ENCODE assay signal across 10 mouse cellular contexts in the genomic region with DNA sequence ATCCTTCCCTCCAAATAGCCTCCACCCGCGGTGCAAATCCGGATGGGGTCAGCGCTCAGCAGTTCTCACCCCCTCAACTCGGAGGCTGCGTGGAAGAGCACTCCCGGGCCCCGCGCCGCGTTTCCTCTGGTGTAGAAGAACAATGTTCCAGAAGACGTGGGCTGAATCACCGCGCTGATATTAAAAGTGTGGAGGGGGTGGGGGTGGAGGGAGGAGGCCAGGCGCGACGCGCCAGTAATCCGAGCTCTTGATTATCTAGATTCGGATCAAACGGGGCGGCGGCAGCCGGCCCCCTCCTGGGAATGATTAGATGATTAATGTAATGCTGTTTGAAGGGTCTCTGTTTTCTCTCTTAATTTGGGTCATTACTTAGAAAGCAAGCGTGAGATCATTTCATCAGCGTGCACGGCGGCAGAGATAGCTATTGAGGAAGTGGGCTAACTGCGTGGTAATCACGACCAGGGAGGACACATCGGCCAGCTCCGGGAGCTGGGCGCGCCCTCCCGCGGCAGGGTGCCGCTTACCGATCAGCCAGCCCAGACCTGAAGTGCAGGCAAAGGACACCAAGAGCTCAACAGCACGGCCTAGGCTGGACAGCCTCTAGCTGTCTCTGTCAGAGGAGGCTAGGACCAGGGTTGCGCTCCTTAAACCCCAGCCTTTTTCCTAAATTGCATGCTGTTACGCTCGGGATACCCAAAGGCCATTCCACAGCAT. TPM values are rescaled to one million over a fixed set of nuclear protein-coding genes. Genes with fewer than 3 reads are reported as not detected.
DNase-seq lines count a peak whose midpoint lies in the region; ATAC-seq and TF ChIP-seq lines count a peak whose summit lies in the region.
"Had no signal": no experiment of that assay in that cellular context is flagged by ENCODE, and none has a peak within 500 bp of the region (broad histone marks: within the 10 kb centered on the region; RNA-seq: fewer than 3 reads in every experiment).

No protein-coding gene starts in this region.

- H3K9me3 ChIP-seq in heart, embryonic 12.5 days (replicated peaks) = no peaks in the 10 kb centered on the region
- no peaks in the 10 kb centered on the region for H3K9me3 ChIP-seq in ES-E14 (ENCODE audit: control insufficient read depth, insufficient read depth, low read depth, low read length)
- no peaks in the 10 kb centered on the region for H3K9me3 ChIP-seq in embryonic facial prominence, embryonic 15.5 days (replicated peaks)
- no peaks in the 10 kb centered on the region for H3K9me3 ChIP-seq in limb, embryonic 14.5 days (ENCODE audit: control insufficient read depth, low read length)

- H3K4me2 ChIP-seq in heart, embryonic 12.5 days = peak overlapping the region; percentile 41
- peak overlapping the region; percentile 15; the same call in 1 of the 2 replicates for H3K4me2 ChIP-seq in embryonic facial prominence, embryonic 15.5 days (replicated peaks)
- 0 out of 2 replicates have a peak overlapping the region, but pooled peaks have one; percentile 13 for H3K4me2 ChIP-seq in limb, embryonic 14.5 days (replicated peaks; ENCODE audit: low read depth, low read length, severe bottlenecking)

- intact Hi-C loops in heart, postnatal 36 days (cut with DNase I) = no loop called here

- peaks cover 88% of the 10 kb centered on the region for H3K27me3 ChIP-seq in heart, embryonic 12.5 days (replicated peaks)
- peaks cover 94% of the 10 kb centered on the region for H3K27me3 ChIP-seq in embryonic facial prominence, embryonic 15.5 days
- peaks cover 98% of the 10 kb centered on the region for H3K27me3 ChIP-seq in limb, embryonic 14.5 days (ENCODE audit: control insufficient read depth, insufficient read depth, low read length)

- no peaks in the 10 kb centered on the region for H3K36me3 ChIP-seq in heart, embryonic 12.5 days
- H3K36me3 ChIP-seq in ES-E14 (ENCODE audit: control insufficient read depth, insufficient read depth, low read length, poor library complexity, severe bottlenecking) = no peaks in the 10 kb centered on the region
- no peaks in the 10 kb centered on the region for H3K36me3 ChIP-seq in embryonic facial prominence, embryonic 15.5 days
- H3K36me3 ChIP-seq in limb, embryonic 14.5 days (ENCODE audit: control insufficient read depth, insufficient read depth, low read length) = no peaks in the 10 kb centered on the region

- H3K27ac ChIP-seq in heart, embryonic 12.5 days (ENCODE audit: poor library complexity, severe bottlenecking) = no peak overlapping the region
- no peak overlapping the region for H3K27ac ChIP-seq in ES-E14 (ENCODE audit: insufficient read depth, low read depth, low read length, poor library complexity, severe bottlenecking)
- no peak overlapping the region for H3K27ac ChIP-seq in embryonic facial prominence, embryonic 15.5 days (replicated peaks)
- H3K27ac ChIP-seq in limb, embryonic 14.5 days (replicated peaks; ENCODE audit: low read depth, low read length) = no peak overlapping the region

- no peak for TF ChIP-seq POLR2A in limb, embryonic 14.5 days (IDR thresholded peaks at IDR 0.05; ENCODE audit: borderline replicate concordance, extremely low read depth, insufficient read depth, insufficient read length)

- in situ Hi-C loops in ES-E14 (cut with MboI; ENCODE audit: low sequenced_read_pairs in 2 of 2, unreplicated experiment in 2 of 2) = no loop called here

- no peak for DNase-seq in heart, postnatal 36 days
- DNase-seq in ES-E14 (ENCODE audit: low read depth, low spot score) = no peak
- DNase-seq in limb, embryonic 14.5 days (ENCODE audit: low spot score) = no peak
- no peak for DNase-seq in T-cell, adult 2 months (ENCODE audit: low spot score)
- DNase-seq in kidney, adult 11 months = no peak
- no peak for DNase-seq in spleen, postnatal 14 days (ENCODE audit: low spot score in 2 of 2)

- WGBS in heart, embryonic 12.5 days = under 1% methylated on average over 42 of the region's 42 CpGs
- under 1% methylated on average over 42 of the region's 42 CpGs for WGBS in embryonic facial prominence, embryonic 15.5 days
- WGBS in limb, embryonic 14.5 days = 2% methylated on average over 42 of the region's 42 CpGs

- H3K4me1 ChIP-seq in heart, embryonic 12.5 days (replicated peaks) = peaks cover 30% of the 10 kb centered on the region
- H3K4me1 ChIP-seq in ES-E14 (ENCODE audit: control insufficient read depth in 2 of 2, insufficient read depth in 2 of 2, low read length in 2 of 2, poor library complexity in 1 of 2) = peaks cover 3 to 9% of the 10 kb centered on the region in 2 experiments; a peak in 2 of 4 replicates
- peaks cover 32% of the 10 kb centered on the region for H3K4me1 ChIP-seq in embryonic facial prominence, embryonic 15.5 days
- peaks cover 2% of the 10 kb centered on the region; the same call in 1 of the 2 replicates for H3K4me1 ChIP-seq in limb, embryonic 14.5 days (ENCODE audit: control insufficient read depth, insufficient read depth, low read length)

- no peak overlapping the region for H3K9ac ChIP-seq in heart, embryonic 12.5 days
- no peak overlapping the region for H3K9ac ChIP-seq in ES-E14 (ENCODE audit: insufficient read depth, low read depth, low read length, poor library complexity, severe bottlenecking)
- no peak overlapping the region for H3K9ac ChIP-seq in embryonic facial prominence, embryonic 15.5 days
- no peak overlapping the region for H3K9ac ChIP-seq in limb, embryonic 14.5 days (ENCODE audit: low read depth, low read length, severe bottlenecking)

- peak overlapping the region; percentile 23 for H3K4me3 ChIP-seq in heart, embryonic 12.5 days
- H3K4me3 ChIP-seq in ES-E14 (ENCODE audit: insufficient read depth in 1 of 2, low read depth in 1 of 2, low read length in 2 of 2, poor library complexity in 1 of 2, severe bottlenecking in 1 of 2) = peak overlapping the region; percentile 2 to 6; a peak in 1 of 4 replicates
- peak overlapping the region; percentile 18; the same call in 1 of the 2 replicates for H3K4me3 ChIP-seq in embryonic facial prominence, embryonic 15.5 days (replicated peaks)
- H3K4me3 ChIP-seq in limb, embryonic 14.5 days (replicated peaks; ENCODE audit: low read length) = peak overlapping the region; percentile 8; the same call in 1 of the 2 replicates

- ATAC-seq in heart, embryonic 12.5 days (ENCODE audit: insufficient number of reproducible peaks, low FRiP score) = no peak
- ATAC-seq in embryonic facial prominence, embryonic 15.5 days (ENCODE audit: insufficient number of reproducible peaks, low FRiP score, low TSS enrichment, low read depth) = no peak
- ATAC-seq in limb, embryonic 14.5 days (ENCODE audit: low FRiP score, low read depth) = no peak

TF ChIP-seq in ES-E14, 5 proteins besides CTCF, POLR2A, EP300 and RAD21:
- TF ChIP-seq MAFK (IDR thresholded peaks at IDR 0.05; ENCODE audit: insufficient read depth, low read depth, low read length) (no peak), CHD2 (IDR thresholded peaks at IDR 0.05; ENCODE audit: low read depth, low read length) (no peak), HCFC1 (IDR thresholded peaks at IDR 0.05; ENCODE audit: borderline replicate concordance, insufficient read depth, low read length) (no peak), ZNF384 (IDR thresholded peaks at IDR 0.05; ENCODE audit: low read depth, low read length) (no peak), ZC3H11A (IDR thresholded peaks at IDR 0.05; ENCODE audit: borderline replicate concordance, low read depth, low read length) (no peak)

RNA-seq across cellular contexts. Expression of gene Fezf2, which starts 6.8 kb away (rescaled TPM):
- 0.18 TPM in 1 of 2 replicates, not detected in the other for polyA plus RNA-seq in heart, embryonic 12.5 days (2016; fragmentation: Nextera tagmentation; extraction: Ambion mirVana)
- not detected for total RNA-seq in heart, postnatal 36 days (2021)
- not detected in 2 replicates for total RNA-seq in ES-E14 (2012; rRNA removed)
- 0.39 and 1.4 TPM in 2 replicates for polyA plus RNA-seq in embryonic facial prominence, embryonic 15.5 days (2015; fragmentation: Nextera tagmentation; extraction: Ambion mirVana)
- 0.10 and 0.54 TPM in 2 replicates for polyA plus RNA-seq in limb, embryonic 14.5 days (2012; rRNA removed)
- polyA plus RNA-seq in limb, embryonic 14.5 days (2014; fragmentation: Nextera tagmentation; extraction: Ambion mirVana) = 0.17 TPM in 1 of 2 replicates, not detected in the other
- polyA plus RNA-seq: large intestine, adult 2 months; testis, adult 2 months had no signal

RNA-seq across cellular contexts. Expression of gene 3830406C13Rik, which starts 57.3 kb away (rescaled TPM):
- polyA plus RNA-seq in heart, embryonic 12.5 days (2016; fragmentation: Nextera tagmentation; extraction: Ambion mirVana) = 22.3 and 29.3 TPM in 2 replicates
- total RNA-seq in heart, postnatal 36 days (2021) = 10 to 100 TPM; 18.8 to 20.5 TPM
- 4.7 and 8.3 TPM in 2 replicates for total RNA-seq in ES-E14 (2012; rRNA removed)
- 51.2 and 57.5 TPM in 2 replicates for polyA plus RNA-seq in embryonic facial prominence, embryonic 15.5 days (2015; fragmentation: Nextera tagmentation; extraction: Ambion mirVana)
- 16.0 and 26.9 TPM in 2 replicates for polyA plus RNA-seq in limb, embryonic 14.5 days (2012; rRNA removed)
- polyA plus RNA-seq in limb, embryonic 14.5 days (2014; fragmentation: Nextera tagmentation; extraction: Ambion mirVana) = 43.8 and 49.6 TPM in 2 replicates

RNA-seq across cellular contexts. Expression of gene Gm49355, which starts 57.5 kb away (rescaled TPM):
- polyA plus RNA-seq in heart, embryonic 12.5 days (2016; fragmentation: Nextera tagmentation; extraction: Ambion mirVana) = 0.14 and 0.18 TPM in 2 replicates
- not detected for total RNA-seq in heart, postnatal 36 days (2021)
- not detected in 2 replicates for total RNA-seq in ES-E14 (2012; rRNA removed)
- polyA plus RNA-seq in embryonic facial prominence, embryonic 15.5 days (2015; fragmentation: Nextera tagmentation; extraction: Ambion mirVana) = 0.26 and 0.35 TPM in 2 replicates
- polyA plus RNA-seq in limb, embryonic 14.5 days (2012; rRNA removed) = 0.09 and 0.20 TPM in 2 replicates
- 0.11 and 0.18 TPM in 2 replicates for polyA plus RNA-seq in limb, embryonic 14.5 days (2014; fragmentation: Nextera tagmentation; extraction: Ambion mirVana)
